Mouse (Mus musculus) testis, postnatal 10 days (tissue): Measurements from ENCODE around the gene Atp6v0a1.
"Not testable (repeated sequence)": the region's sequence is repeated elsewhere in the genome, so short reads cannot be mapped to it uniquely, and the experiment has no call there.

ENCODE experiments used
- DNase-seq: peaks from one replicate; pipeline ENCODE4 v3.0.0; 2021; ENCODE audit warnings: low spot score

Gene Atp6v0a1

DNA sequence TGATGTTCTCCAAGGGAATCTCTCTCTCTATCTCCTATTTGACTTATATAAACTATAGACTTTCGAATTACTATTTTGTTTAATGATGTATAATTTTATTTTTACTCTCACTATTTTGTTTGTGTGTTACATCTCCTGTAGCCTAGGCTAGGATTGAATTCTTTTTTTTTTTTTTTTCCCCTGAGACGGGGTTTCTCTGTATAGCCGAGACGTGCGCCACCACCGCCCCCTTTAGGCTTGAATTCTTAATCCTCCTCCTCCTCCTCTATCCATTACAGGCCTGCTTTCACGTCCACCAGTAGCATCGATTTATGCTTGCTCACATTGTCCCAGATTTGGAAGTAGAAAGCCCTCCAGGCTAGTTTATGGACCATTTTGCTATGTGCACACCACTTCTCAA lies 27.2 kb upstream of the Atp6v0a1 start:
- DNase-seq, result no peak

DNA sequence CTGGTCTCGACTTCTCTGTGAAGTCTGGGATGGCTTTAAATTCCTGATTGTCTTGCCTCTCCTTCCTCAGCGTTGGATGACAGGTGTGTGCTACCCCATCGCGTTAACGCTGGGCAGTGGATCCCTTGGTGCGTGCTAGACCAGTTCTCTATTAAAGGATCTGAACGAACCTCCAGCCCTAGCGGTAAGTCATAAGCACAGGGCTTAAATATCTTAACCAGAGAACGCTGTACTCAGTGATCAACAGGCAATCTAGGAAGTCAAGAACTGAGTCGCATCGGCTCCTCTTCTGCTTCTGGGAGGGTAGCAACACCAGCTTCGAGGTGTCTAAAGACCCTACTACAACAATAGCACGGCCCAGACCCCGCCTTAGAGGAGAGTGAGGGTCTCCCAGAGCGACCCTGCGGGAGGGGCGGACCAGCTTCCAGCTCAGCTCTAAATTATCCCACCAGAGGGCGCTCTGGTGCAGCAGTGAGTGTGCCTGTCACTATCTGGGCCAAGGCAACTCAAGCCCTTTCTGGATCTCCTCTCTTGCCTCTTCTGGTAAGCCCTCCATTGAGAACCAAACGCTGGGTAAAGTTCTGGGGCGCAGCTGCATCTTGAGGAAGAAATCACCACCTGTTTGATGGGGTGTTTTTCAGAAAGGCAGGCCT lies 26.0 kb upstream of the Atp6v0a1 start:
- peak; percentile 92 for DNase-seq

DNA sequence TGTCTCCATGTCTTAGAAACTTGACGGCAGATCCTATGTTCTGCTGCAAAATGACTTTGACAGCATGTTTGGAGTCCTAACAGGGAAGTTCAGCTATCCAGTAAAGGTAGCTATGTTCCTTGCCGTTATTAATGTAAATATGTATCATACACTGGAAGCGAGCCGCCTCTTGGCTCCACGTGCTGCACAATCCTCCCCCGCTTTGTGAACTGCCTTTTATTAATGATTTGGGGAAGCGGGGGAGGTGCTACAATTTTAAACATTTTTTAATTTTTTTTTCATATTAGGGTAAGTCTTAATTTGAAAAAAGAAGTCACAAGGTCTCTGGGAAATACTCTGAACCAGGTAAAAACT lies 25.5 kb upstream of the Atp6v0a1 start:
- DNase-seq, result no peak

DNA sequence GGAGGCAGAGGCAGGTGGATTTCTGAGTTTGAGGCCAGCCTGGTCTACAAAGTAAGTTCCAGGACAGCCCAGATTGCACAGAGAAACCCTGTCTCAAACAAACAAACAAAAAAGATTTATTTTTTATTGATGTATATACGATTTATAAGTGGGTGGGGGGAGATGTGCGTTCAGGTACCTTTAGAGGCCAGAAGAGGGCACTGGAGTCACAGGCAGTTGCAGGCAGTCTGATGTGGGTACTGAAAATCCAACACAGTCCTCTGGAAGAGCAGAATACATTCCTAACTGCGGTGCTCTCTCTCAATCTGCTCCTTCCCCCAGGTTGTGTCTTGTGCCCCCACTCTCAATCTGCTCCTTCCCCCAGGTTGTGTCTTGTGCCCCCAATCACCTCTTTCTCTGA lies 23.6 kb upstream of the Atp6v0a1 start:
- no peak for DNase-seq

DNA sequence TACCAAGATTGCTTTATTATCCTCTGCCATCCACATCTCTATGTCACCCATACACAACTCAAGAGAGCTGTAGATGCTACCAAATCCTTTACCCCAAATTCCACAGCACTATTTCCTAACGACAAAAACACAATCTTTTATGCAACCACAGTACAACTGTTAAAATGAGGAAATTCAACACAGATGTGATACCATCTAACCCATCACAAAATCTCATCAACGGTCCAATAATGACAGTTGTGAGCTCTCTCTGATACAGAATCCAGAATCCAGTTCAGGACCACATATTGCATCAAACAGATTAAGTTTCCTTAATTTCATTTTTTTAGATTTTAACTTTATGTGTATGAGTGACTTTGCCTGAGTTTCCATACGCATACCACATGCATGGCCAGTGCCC lies 20.6 kb upstream of the Atp6v0a1 start:
- no peak for DNase-seq

DNA sequence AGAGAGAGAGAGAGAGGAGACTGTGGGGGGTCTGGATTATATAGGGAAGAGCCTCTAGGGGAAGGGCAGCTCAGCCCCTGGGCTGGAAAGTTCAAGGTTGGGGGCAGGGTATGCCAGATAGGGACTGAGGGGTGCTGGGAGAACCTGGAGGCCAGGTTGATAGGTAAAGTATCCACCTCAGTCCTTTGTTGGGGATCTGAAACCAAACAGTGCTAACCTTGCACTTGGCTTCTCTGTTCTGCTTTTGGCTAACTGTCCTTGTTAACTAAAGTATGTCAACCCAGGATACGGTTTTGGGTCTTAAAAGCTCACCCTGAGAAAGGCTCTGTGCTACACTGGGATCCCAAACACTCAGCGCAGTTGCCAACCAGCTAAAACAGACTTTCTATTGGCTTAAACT lies 19.6 kb upstream of the Atp6v0a1 start:
- no peak for DNase-seq

DNA sequence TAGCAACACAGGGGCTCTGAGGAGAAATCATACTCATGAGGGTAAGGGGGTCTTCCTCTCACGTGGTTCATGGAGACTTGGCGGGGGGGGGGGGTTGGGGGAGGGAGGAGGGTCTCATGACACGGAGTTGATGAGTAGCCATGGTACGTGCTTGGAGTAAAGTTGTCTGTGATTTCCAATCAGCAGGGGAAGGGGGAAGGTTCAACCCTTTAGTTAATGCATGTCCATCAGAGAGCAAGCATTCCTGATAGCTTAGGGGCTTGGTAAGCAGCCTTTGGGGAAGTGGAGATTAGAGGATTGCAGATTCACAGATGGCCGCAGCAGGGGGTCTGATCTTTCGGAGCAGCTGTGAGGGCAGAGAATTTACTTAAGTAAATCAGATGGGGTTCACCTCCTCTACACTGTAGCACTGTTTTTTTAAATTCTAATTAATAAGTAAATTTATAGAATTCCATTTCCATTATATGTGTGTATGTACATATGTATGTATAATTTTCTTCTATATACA lies 18.2 kb upstream of the Atp6v0a1 start:
- DNase-seq, result no peak

DNA sequence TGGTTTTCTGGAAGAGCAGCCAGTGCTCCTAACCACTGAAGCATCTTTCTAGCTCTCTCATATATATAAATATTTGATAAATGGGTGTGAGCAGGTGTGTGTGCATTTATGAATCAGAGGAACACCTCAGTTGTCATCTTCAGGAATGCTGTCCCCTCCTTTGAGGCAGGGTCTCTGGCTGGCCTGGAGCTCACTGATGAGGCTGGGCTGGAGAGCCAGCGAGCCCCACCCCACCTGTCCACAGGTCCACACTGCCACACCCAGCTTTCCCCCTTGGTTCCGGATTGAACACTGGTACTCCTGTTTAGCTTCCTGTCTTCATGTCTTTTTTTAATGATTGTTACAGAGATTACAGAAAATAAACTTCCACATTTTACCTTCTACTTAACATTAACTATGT lies 15.8 kb upstream of the Atp6v0a1 start:
- no peak for DNase-seq

DNA sequence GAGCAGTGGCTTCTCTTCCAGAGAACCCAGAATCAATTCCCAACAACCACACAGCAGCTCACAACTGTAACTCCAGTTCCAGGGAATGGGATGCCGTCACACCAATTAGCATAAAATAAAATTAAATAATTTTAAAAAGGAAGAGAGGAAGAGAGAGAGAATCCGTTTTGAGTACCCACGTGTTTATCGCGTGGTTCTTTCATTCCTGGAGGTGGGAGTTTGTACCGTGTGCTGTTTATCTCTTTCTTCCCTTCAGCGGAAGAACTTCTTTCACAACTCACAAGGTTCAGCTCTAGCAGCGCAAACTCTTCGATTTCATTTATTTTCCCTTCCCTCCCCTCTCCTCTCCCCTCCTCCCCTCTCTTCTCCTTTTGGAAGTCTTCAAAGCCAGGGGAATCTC lies 15.0 kb upstream of the Atp6v0a1 start:
- DNase-seq, result no peak

DNA sequence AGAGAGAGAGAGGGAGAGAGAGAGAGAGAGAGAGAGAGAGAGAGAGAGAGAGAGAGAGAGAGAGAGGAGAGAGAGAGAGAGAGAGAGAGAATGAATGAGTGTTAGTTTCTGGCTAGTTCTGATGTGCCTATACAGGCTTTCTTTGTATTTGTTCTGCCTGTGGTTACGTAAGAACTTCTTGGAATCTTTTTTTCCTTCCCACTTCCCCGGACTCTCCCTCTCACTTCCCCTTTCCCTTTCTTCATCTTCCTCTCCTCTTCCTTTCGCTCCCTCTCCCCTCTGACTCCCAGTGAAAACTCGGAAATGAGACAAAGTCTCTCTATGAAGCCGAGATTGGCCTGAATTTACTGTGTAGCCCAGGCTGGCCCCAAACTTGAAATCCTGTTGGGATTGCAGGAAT lies 14.6 kb upstream of the Atp6v0a1 start:
- DNase-seq, result no peak

DNA sequence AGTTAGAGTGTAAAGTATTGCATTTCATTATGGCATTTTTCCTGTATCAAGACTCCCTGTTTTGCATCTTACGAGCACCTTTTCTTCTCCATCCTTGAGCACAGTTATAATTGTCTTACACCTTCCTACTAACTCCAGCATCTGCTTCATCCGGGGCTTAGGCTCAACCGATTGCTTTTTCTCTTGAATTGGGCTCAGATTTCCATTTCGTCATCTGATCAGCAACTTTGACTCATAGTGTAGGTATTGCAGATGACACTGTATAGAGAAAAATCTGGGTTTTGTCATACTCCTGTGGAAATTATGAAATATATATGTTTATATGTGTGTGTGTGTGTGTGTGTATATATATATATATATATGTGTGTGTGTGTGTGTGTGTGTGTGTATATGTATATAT lies 12.8 kb upstream of the Atp6v0a1 start:
- no peak for DNase-seq

DNA sequence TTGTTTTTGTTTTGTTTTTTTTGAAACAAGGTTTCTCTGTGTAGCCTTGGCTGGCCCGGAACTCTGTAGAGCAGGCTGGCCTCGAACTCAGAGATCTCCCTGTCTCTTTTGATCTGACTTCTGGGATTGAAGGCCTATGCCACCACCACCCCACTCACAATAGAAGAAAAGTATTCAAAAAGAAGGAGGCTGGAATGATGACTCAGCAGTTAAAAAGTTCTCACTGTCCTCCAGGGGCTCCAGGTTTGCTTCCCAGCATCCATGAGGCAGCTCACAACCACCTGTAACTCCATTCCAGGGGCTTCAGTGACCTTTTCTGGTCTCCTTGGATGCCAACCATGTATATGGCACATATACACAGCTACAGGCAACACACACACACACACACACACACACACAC lies 10.4 kb upstream of the Atp6v0a1 start:
- DNase-seq, result no peak

DNA sequence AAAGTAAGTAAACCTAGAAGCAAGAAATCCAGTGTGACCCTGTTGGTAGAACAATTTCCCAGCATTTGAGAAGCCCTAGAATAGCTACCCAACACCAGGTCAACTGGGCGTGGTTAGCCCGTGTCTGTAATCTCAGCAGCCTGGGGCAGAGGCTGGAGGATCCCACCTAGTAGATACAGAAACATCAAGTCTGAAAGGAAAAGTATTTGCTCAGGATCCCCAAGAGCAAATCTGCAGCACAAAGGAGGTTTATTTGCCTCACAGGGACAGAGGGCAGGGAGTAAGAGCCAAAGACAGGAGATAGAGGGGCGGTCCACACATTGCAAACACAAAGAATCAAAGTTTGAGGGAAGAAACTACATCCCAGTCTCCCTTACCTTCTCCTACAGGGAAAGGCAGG lies 10.0 kb upstream of the Atp6v0a1 start:
- no peak for DNase-seq

DNA sequence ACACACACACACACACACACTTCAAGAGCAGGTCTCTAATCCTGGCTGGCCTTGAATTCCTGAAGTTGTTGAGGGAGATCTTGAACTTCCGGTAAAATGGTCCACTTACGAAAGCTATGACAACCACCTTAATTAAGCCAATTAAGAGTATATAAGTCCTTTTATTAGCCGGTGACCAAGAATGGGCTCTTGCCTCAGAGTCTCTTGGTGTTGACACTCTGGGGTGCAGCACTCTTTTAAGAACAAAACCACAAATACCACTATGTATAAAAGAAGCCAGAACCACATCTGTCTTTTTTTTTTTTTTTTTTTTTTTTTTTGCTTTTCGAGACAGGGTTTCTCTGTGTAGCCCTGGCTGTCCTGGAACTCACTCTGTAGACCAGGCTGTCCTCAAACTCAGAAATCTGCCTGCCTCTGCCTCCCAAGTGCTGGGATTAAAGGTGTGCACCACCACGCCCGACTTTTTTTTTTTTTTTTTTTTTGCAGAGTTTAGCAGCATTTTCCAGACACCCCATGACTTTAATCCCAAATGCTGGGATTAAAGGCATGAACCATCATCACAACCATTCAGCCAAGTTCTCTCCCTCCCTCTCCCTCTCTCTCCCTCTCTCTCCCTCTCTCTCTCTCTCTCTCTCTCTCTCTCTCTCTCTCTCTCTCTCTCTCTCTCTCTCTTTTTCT lies 7.2 kb upstream of the Atp6v0a1 start:
- DNase-seq, result not testable (repeated sequence)

DNA sequence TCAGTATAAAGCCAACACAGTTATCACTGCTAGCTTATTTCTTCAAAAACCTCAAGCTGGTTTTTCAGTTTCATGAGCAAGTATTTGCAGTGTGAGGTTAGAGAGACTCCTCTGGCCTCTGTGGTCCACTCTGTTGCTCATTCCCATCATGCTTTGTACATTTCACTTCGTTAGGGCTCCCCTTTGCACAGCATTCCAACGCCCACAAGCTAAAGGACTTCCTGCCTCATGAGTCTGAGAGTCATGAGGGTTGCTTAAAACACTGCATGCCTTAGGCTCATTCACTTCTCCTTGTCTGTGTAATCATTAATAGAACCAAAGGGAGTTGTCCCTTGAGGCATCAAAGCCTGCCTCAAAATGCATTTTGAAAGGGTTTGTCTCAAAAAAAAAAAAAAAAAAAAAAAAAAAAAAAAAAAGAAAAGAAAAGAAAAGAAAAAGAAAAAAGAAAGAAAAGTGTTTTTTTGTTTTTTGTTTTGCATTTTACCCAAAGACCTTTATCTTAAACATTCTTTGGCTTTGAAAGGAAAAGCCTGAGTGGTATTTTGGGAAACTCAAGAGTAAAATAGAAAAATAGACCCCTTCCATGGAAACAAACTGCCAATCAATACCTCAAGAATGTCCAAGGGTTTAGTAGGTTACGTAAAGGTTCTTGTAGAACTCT lies 6.1 kb upstream of the Atp6v0a1 start:
- no peak for DNase-seq

DNA sequence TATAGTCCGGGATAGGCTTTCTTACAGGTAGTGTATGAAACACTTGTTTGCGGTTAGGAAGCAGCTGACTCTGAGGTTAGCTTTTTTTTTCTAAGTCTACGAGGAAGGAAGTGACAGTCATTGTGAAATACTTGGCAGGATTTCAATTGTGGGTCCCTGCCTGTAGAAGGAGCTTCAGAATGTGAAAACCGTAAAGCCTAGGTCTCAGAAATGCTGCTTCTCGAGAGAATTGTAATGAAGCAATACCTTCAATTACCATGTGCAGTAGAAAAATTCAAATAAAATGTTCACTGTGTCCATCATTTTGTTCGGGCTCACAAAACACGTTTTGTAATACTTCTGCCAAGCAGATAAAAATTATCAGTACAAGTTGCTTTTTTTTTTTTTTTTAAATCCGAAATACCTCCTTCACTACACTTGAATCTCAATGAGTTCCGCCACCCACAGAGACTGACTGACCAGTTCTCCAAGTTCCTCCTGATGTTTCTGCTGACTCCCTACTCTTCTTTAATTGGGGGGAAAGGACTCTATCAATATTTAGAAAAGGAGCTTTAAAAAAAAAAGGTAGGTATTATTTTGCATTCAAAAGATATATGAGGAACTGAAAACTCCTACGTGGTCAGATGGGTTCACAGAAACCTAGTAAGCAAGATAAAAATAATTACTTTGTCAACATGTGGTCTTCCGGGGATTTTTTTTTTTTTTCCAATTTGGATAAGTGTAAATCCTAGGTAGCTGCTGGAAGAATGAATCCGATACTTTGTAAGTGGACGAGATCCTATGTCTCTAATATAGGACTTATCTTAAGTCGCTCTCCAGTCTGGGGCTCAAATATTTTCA lies 826 bp upstream of the Atp6v0a1 start:
- DNase-seq, result no peak

DNA sequence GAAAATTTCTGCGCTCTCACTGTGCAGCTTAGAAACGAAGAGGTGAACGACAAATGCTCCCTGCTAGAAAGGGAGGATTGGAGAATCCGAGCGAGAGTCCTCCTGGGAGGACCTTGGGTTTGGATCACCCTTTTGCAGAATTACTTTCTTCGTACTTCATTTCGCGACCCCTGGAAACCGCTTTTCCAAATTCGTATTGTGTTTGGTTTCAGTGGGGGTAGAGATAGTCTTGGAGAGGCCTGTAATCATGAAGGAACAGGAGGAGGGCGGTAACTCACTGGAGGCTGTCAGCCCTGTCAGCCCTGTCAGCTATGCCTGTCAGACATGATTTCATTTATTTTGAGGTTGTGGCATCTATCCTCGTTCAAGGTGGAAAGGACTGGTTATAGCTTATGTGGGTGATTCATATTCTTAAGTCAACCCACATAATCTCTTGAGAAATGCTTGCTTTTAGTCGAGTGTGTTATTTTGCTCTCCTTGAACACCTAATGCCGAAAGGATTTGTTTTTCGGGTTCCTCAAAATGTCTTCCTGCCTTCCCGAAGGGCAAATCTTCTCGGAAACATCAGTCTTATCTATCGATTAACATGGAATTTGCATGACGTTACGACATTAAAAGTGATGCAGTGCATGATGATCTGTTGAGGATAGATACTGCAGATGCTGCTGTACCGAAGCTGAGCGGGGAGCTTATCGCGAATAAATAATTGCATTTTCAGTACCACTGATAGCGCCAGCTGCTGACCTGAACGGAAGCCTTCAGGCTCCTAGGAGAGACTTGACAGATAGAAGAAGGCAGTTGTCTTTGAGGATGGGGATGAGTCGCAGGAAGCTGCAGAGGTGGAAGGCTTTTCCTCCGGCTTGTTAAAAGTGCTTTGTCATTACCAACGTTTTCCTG lies 884 bp downstream of the Atp6v0a1 start:
- no peak for DNase-seq

DNA sequence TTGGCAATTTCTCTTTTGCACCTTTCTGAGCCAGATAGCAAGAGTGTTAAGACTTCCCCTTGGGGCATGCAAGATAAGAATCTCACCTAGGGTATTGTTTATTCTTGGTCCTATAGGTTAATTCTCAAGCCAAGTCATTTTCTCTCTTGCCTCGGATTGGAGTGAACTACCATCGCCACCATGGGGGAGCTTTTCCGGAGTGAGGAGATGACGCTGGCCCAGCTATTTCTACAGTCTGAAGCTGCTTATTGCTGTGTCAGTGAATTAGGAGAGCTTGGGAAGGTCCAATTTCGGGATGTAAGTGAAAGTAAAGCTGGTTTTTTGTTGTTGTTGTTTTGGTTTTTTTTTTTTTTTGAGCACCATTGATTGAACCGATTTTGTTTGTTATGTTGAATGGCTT lies 2.4 kb downstream of the Atp6v0a1 start:
- no peak for DNase-seq

DNA sequence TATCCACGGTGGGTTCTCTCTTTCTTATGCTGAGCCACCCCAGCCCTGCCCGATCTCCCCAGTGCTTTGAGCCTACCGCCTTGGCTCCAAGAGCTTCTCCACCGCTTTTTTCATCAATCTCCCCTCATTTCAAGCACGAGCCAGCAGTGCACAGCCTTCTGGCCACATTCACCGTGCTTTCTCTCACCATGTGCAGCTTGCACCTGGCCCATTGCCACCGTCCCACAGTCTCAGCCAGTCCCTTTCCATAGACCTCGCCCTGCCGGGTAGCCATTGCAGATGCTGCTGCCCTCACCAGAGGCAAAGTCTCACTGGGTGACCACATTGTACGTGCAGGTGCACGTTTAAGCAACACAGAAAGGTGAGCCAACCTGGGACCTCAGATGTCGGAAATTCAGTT lies 14.1 kb downstream of the Atp6v0a1 start:
- DNase-seq, result peak; percentile 63

DNA sequence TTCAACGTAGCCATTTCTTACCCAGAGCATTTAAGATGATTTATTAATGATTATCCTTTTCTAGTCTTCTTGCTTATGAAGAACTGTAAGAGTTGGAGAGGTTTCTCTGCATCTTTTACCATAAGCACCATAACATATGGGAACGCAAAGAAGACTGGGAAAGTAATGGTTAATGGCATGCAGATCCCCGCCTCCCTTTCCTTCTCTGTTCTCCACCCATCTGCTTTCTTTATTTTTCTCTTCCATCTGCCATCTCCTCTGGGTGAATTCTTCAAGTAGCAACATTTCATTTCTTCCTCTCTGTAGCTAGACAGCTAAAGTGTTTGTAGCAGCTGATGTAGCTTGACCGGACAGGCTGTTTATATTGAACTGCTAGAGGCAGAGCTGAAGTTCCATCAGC lies 14.7 kb downstream of the Atp6v0a1 start:
- no peak for DNase-seq

DNA sequence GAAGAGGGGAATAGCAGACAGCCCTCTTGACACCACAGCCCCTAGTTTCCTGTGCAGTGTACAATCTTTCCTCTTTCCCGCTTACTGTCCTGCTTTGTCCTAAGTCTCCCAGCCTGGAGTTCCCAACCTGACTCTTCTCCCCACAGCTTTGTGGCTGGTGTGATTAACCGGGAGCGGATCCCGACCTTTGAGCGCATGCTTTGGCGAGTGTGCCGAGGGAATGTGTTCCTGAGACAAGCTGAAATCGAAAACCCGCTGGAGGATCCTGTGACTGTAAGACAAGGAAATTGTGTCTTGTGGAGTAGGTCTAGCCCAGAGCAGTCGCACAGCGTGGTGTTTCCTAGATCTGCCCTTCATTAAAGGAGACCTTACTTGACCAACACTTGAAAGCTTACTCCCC lies 17.9 kb downstream of the Atp6v0a1 start:
- no peak for DNase-seq

DNA sequence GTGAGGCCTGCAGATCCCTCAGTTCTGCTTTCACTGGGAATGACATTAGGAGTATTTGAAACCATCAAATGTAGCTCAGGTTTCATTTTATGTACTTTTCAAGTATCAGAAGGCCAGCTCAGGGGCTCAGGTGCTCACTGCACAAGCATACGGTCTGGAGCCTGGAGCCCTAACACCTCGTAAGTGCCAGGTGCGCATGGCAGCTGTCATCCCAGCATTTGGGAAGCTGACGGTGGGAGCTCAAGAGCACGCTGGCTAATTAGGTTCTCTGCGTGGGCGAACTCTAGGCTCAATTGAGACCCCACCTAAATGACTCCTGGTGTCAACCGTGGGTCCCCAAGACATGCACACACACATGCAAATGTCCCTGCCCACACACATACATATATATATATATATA lies 20.1 kb downstream of the Atp6v0a1 start:
- DNase-seq, result no peak
